Mouse (Mus musculus): Measurements from ENCODE around the gene Ints3.
A peak's percentile ranks its signal among the peaks of the same experiment; 100 is the strongest.

Ints3 gene

GRCm38 (mm10) chr3:90433381-90434020 lies at the start of gene Ints3:
TSS of gene Ints3 (minus strand) at chr3:90433622.
- peak; percentile 100 for DNase-seq

DNA sequence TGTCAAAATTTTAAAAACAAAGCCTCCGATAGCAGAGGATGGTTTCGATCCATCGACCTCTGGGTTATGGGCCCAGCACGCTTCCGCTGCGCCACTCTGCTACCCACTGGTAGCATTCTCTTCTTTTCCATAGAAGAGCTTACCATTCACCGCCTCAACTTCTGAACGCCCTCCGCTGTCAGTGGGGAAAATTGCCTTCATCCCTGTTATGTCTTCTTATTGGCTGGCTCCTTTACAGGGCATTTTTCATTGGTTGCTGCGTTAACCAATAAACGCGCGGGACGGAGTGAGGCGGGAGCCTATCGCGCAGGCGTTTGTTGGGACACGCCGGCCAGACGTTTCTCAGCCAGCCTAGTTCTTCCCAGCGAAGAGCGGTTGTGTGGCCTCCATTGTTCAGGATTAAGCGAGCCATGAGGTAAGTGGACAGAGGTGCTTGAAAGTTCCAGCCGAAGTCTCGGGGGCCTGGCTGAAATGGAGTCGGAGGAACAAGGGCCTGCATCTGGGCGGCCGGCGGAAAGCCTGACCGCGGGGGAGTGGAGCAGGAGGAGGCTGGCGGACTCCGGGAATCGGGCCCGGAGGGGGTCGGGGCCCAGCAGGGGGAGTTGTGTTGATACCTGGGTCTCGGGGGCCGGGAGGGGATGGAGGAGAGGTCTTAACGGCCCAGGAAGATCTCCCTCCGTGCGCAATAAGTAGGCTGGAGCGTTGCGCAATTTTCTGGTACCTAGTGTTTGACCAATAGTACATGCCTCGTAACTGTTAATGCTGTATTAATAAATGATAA lies 42.6 kb upstream of the Ints3 start, which contains the start of gene Ilf2:
Gene Ilf2 (plus strand): TSS at position 296 of the 781 bp plus-strand sequence.
- DNase-seq = peak; percentile 98

DNA sequence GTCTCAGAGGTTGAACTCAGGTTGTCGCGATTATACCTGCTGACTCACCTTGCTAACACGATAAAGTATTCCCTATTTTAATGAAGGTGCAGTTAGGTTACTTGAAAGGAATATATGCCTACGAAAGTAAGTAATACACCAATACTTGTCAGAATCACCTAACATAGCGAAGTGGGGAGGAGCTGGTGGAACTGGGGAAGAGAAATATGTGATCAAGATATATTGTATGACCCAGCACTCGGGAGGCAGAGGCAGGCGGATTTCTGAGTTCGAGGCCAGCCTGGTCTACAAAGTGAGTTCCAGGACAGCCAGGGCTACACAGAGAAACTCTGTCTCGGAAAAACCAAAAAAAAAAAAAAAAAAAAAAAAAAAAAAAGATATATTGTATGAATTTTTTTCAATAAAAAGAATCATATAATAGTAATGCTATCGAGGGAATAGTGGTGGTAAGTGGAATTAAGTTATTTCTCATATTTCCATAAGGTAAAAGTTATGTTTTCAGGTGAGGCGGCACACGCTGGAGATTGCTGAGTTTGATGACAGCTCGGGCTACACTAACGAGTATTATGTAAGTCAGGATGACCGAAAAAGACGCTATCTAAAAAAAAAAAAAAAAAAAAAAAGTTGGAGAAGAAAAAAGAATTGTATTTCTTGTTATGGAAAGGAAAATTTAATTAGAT lies 41.9 kb upstream of the Ints3 start:
- DNase-seq = no peak

DNA sequence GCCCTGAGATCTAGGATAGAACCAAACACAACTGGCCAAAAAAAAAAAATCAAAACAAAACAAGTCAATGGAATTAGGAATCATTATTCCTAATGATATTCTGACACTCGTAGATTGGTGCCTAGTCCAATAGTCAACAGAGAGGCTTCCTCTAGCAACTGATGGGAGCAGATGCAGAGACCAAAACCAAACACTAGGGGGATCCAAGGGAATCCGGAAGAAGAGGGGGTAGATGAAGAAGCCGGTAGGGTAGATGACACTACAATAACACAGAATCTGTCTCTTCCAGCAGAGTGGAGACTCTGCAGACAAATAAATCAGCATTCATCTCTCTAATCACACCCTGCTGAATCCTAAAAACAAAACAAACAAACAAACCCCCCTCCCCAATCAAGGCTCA lies 38.8 kb upstream of the Ints3 start:
- no peak for DNase-seq

- DNase-seq = no peak
These were observed 34.3 kb upstream of the Ints3 start for GRCm38 (mm10) chr3:90467618-90468300.

DNA sequence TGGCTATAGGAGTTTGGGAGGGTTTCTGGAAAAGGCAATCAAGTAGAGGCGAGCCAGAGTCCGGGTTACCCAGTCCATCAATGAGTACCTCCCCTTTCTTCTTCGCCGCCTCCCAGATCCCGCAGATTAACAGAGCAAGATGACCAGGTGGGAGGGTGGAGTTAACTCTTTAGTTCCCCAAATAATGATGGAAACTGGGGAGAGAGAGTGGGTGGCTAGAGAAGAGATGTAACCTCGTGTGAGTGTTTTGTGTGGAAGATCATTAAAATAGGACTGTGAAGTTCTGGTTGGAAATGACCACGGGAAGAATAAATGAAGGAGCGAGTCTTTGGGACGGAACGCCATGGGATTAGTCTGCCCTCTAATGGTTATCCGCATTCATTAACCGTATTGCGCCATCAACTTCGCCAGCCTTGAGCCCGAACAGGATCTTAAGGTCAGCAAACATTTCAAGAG lies 32.9 kb upstream of the Ints3 start:
- peak; percentile 42 for DNase-seq

DNA sequence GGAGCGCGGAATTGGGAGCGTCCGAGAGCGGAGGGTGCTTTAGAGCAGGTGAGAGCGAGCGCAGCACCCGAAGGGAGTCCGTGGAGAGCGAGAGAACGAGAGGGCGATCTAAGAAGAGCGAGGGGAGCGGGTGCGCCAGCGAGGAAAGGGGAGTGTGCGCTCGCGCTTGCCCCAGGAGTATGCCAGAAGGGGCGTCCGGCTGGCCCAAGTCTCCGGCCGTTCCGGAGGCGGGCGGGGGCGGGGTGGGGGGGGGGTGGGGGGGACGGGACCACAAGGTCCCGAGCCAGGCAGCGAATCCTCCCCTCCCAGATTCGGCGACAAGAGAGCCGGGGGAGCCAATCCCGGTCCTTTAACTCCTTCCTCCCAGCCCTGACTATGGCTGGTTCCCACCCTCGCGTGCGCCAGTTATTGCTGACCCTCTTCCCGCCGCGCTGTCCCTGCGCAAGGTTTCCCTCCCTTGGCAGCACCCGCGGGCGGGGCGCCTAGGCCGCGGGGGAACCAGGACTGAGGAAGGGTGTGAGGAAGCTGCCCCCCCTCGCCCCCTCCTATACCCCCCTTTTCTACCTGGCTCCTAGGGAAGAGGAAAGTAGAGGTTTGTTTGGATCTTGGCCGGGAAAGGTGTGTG lies 32.4 kb upstream of the Ints3 start, which contains the start of gene Npr1:
Gene Npr1 (minus strand): TSS at position 181 of the 625 bp plus-strand sequence.
- DNase-seq = no peak

DNA sequence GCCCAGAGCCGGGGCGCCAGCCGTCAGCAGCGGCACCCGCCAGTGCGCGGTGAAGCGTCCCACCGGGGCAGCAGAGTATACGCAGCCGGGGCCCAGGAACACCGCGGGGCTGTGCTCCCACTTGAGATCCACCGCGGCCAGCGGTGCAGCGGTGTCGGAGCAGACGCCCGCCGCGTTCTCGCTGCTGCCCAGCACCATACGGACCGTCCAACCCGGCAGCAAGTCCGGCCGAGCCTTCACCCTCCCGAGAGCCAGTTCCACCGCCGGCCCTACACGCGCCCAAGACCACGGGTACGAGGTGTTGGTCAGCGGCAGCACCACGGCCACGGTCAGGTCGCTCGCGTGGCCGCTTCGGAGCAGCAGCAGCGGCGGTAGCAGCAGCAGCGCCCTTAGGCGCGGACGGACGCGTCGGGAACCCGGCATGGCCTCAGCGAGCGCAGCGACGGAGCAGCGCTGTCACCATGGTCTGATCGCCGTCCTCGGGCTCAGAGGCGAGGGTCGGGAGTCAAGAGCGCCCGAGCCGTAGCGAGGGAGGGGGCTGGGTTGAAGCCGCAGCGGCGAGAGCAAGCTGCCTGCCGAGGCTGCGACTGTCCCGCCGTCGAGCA lies 31.8 kb upstream of the Ints3 start:
- no peak for DNase-seq

DNA sequence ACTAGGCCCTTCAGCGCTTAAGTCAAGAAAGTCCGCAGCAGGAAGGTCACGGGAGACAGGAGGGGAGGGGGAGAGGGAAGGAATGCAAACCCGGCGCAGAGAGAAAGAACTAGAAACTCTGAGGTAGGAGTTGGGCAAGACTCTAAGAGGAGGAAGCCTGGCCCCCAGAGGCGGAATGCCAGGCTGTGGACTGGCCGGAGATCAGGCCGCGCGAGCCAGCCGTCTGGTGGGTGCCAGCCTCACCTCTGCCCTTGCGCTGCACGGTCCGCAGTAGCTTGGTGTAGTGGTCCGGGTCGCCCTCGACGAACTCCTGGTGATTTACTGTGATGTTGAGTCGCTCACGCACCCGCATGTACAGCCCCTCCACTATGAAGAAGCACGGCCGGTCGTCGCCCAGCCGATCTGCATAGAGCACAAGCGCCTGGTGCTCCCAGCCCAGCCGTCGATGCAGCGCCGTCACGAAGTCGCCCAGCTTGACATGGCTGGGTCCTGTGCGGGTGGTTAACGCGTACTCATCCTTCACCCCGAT lies 31.2 kb upstream of the Ints3 start:
- DNase-seq = no peak

DNA sequence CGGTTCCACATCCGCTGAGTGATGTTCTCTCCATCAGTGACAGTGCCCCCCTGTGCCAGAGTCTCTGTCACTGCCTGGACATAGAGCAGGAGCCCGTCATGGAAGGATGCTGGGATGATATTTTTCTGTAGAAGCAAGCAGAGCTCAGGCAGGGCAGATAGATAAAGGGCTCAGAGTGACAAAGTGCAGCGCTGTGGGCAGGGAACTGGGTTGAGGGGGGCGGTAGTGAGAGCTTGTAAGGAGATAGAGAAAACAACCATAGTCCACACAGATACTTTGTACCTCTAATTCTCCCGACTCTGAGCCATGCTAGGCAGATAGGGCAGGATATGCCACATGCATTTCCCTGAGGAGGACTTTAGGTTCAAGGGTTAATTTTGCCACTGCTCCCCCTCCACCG lies 29.2 kb upstream of the Ints3 start:
- no peak for DNase-seq

- DNase-seq = no peak
These were observed 28.5 kb upstream of the Ints3 start for GRCm38 (mm10) chr3:90461935-90462334.

DNA sequence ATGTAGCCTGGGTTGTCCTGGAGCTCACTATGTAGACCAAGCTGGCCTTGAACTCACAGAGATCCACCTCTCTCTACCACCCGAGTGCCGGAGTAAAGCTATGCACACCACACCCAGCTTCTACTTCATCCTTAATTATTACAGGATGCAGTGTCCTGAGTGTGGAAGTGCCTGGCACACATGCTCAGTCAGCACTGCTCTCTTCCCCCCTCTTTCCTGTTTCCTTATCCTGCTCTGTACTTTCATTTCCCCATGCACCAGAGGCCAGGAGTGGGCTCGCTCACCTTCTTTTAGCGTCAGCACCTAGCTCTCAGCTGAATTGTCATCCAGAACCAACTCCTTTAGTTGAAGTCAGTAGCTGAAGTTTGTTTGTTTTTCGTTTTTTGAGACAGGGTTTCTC lies 26.9 kb upstream of the Ints3 start:
- DNase-seq = no peak

DNA sequence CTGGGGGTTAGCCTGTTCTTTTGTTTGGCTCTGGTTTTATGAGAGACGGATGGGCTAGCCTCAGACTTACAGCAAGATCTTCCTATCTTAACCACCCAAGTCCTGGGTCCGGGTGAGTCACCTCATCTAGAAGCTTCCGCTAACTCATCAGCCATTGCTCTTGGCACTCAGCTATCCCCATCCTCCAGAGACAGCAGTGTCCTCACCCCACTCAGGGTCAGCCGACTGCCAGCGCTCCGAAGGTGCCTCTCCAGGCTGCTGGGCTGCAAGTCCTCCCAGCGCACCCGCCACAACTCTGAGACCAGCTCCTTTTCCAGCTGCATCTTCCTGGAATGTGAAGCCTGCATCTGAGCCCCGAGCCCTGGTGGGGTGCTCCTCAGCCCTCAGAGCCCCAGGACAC lies 26.3 kb upstream of the Ints3 start:
- no peak for DNase-seq

DNA sequence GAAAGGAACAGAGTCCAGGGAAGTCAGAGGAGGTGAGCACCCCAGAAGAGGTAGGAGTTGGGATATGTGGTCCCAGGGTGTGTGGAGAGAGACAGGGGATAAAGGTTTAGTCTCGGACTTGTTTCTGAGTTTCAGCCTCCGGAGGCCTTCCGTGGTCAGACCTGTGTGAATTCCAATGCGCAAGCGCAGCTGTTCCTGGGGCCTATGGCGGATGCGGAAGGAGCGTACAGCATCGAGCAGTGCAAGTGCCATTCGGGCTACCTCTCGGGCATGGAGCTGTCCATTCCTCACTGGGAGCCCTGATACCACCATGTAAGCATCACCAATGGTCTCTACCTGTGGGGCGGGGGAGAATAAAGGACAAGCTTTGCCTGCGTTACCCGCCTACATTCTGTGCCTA lies 21.5 kb upstream of the Ints3 start:
- DNase-seq = no peak

DNA sequence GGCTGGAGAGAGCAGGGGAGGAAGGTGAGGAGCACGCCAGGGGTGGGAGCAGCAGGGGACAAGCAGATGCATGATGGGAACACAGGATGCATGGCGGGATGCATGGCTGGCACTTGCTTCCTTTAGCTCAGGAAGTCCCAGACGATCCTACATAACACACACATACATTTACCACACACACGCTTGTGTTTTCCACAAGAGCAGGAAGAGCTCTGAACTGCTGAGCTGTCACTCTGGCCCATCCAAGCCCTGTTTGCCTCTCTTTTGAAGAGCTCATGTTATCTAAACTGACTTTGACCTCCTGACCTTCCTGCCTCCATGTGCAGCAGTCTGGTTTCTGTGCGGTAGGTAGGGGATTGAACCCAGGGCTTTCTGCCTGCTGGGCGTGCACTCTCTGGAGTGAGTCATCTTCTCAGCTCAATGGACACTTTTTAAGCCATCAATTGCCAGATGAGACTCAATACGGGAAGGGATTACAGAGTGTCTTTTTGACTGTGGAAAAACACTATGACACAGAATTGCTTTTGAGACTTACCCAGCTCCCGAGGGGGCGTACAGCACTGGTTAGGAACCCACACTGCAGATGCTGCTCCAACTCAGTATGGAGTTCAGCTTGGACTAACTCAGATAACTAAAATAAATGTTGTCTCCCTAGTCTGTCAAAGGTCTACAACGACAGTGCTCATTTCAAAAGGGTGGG lies 18.1 kb upstream of the Ints3 start:
- DNase-seq = peak; percentile 76

DNA sequence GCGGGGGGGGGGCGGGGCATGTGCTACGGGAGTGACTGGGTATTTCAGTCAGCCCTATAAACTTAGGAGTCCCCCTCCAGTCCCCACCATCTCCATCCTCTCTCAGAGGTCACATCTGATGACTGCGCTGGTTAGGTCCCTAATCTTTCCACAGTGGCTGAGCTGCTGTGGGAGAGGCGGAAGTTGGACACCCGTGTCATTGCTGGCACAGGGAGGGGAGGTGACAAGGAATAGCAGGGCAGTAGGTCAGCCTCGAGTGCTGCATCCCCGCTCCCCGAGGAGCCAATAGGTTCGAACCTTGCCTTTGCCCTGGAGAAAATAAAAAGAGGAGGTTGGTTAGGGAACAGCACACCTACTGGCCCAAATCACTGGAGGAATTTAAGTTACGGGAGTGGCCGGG lies 17.5 kb upstream of the Ints3 start:
- DNase-seq = no peak

DNA sequence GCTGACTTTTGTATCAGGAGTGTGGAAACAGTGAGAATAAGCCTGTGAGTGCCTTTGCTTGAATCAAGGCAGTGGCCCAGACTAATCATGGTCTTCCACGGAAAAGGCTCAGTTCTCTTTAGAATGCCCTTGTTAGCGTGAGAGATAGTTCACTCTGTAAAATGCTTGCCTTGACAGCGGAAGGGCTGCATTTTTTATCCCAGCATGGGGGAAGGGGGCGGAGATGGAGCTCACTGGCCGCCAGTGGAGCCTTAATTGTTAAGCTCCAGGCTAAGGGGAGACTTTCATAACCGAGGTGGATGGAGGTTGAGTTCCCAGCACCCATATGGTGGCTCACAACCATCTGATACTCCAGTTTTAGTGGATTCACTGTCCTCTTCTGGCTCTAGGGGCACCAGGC lies 15.2 kb upstream of the Ints3 start:
- DNase-seq = no peak

GRCm38 (mm10) chr3:90447123-90447494 lies 13.7 kb upstream of the Ints3 start:
- DNase-seq = no peak

GRCm38 (mm10) chr3:90446389-90447122 lies 13.1 kb upstream of the Ints3 start:
- peak; percentile 88 for DNase-seq

- no peak for DNase-seq
These were observed 12.2 kb upstream of the Ints3 start for GRCm38 (mm10) chr3:90445417-90446200.
